Mouse (Mus musculus): ENCODE measurements at regions not wholly inside any gene's neighbourhood (a gene's known extent, or its start where the extent isn't known, plus 50 kb on each side); places are given as distances from the start of the nearest gene placed in this dataset.

GRCm38 (mm10) chr16:78626803-78627202 lies 50.3 kb upstream of the D16Ertd472e start:
- no peak for DNase-seq

All from kidney, adult 8-10 months (tissue).